Mouse (Mus musculus) c-Kit-positive CD71-positive TER-119-negative erythroid progenitor cells, embryonic 14.5 days (primary cell): ENCODE results near the gene Mtcl1.

Experiments used
- DNase-seq: peaks from one replicate; pipeline ENCODE4 v3.0.0-alpha.2; 2013; ENCODE audit warnings: low read depth

The Mtcl1 gene

GRCm38 (mm10) chr17:66408400-66408799 lies 41.1 kb downstream of the Mtcl1 start:
- no peak for DNase-seq

- no peak for DNase-seq
Measured at GRCm38 (mm10) chr17:66407833-66408232, 41.7 kb downstream of the Mtcl1 start.

GRCm38 (mm10) chr17:66405601-66406000 lies 43.9 kb downstream of the Mtcl1 start:
- no peak for DNase-seq

- DNase-seq, result no peak
Measured at GRCm38 (mm10) chr17:66404883-66405590, 44.5 kb downstream of the Mtcl1 start.

- no peak for DNase-seq
Measured at GRCm38 (mm10) chr17:66402791-66403470, 46.6 kb downstream of the Mtcl1 start.

GRCm38 (mm10) chr17:66401596-66402265 lies 47.8 kb downstream of the Mtcl1 start:
- DNase-seq, result no peak

- no peak for DNase-seq
Measured at GRCm38 (mm10) chr17:66399780-66400179, 49.8 kb downstream of the Mtcl1 start.

GRCm38 (mm10) chr17:66394571-66394970 lies 55.0 kb downstream of the Mtcl1 start:
- no peak for DNase-seq

- no peak for DNase-seq
Measured at GRCm38 (mm10) chr17:66388307-66388706, 61.2 kb downstream of the Mtcl1 start.

- DNase-seq, result no peak
Measured at GRCm38 (mm10) chr17:66381338-66381737, 68.2 kb downstream of the Mtcl1 start.

GRCm38 (mm10) chr17:66379900-66380857 lies 69.4 kb downstream of the Mtcl1 start:
- DNase-seq, result no peak

GRCm38 (mm10) chr17:66379308-66379707 lies 70.2 kb downstream of the Mtcl1 start:
- DNase-seq, result no peak

GRCm38 (mm10) chr17:66378127-66378526 lies 71.4 kb downstream of the Mtcl1 start:
- DNase-seq, result no peak

- no peak for DNase-seq
Measured at GRCm38 (mm10) chr17:66374633-66375272, 74.8 kb downstream of the Mtcl1 start.

- no peak for DNase-seq
Measured at GRCm38 (mm10) chr17:66370867-66371266, 78.7 kb downstream of the Mtcl1 start.

- no peak for DNase-seq
Measured at GRCm38 (mm10) chr17:66369777-66370176, 79.8 kb downstream of the Mtcl1 start.

GRCm38 (mm10) chr17:66368127-66368526 lies 81.4 kb downstream of the Mtcl1 start:
- DNase-seq, result no peak

- no peak for DNase-seq
Measured at GRCm38 (mm10) chr17:66365664-66366063, 83.9 kb downstream of the Mtcl1 start.

- no peak for DNase-seq
Measured at GRCm38 (mm10) chr17:66365293-66365642, 84.3 kb downstream of the Mtcl1 start.

GRCm38 (mm10) chr17:66364525-66365292 lies 84.8 kb downstream of the Mtcl1 start:
- no peak for DNase-seq
